Mouse (Mus musculus) G1E (cell line): ENCODE data around the gene Asxl2. TPM values are rescaled to one million over a fixed set of nuclear protein-coding genes. Genes with fewer than 3 reads are reported as not detected.

Experiments used
- ATAC-seq: 2 replicates; pipeline ENCODE4 v1.8.0; 2016; ENCODE audit warnings: mild to moderate bottlenecking; ENCODE audit not compliant: insufficient number of reproducible peaks, poor library complexity, low FRiP score, severe bottlenecking; ENCODE audit errors: extremely low read depth
- DNase-seq: peaks from one replicate; pipeline ENCODE4 v3.0.0; 2012; ENCODE audit warnings: low spot score
- H3K27me3 ChIP-seq: 2 replicates; pipeline ENCODE4 v1.6.1; 2012; ENCODE audit warnings: mild to moderate bottlenecking, low read length, inconsistent platforms; ENCODE audit not compliant: insufficient read depth
- H3K36me3 ChIP-seq: replicated peaks from 2 replicates; pipeline ENCODE3; 2012; ENCODE audit warnings: mild to moderate bottlenecking, inconsistent platforms
- H3K4me1 ChIP-seq: 2 replicates; pipeline ENCODE4 v1.6.1; 2012; ENCODE audit warnings: low read depth, low read length, inconsistent platforms, mixed read lengths; ENCODE audit not compliant: insufficient read depth
- H3K4me3 ChIP-seq: 2 replicates; pipeline ENCODE4 v1.5.1; 2012; ENCODE audit warnings: low read depth, mild to moderate bottlenecking, inconsistent platforms, low read length, moderate library complexity, mixed read lengths
- H3K9me3 ChIP-seq: replicated peaks from 2 replicates; pipeline ENCODE4 v1.6.1; 2012; ENCODE audit warnings: inconsistent platforms
- CTCF ChIP-seq: IDR thresholded peaks from 2 replicates; pipeline ENCODE4 v1.5.1; 2012; ENCODE audit warnings: low read depth, low read length, inconsistent platforms, mixed read lengths
- GATA1 ChIP-seq: IDR thresholded peaks from 2 replicates; pipeline ENCODE4 v1.6.1; 2012; ENCODE audit warnings: borderline replicate concordance, low read length, inconsistent platforms, mixed read lengths
- GATA2 ChIP-seq: IDR thresholded peaks from 2 replicates; pipeline ENCODE4 v1.6.1; 2012; ENCODE audit warnings: low read depth, low read length, inconsistent platforms, borderline replicate concordance
- POLR2AphosphoS5 ChIP-seq: IDR thresholded peaks from 2 replicates; pipeline ENCODE4 v1.6.1; 2012; ENCODE audit warnings: low read depth, low read length, inconsistent platforms; ENCODE audit not compliant: insufficient replicate concordance
- TAL1 ChIP-seq: conservative IDR thresholded peaks from 2 replicates; pipeline ENCODE4 v1.6.1; 2012; ENCODE audit warnings: low read depth, low read length, inconsistent platforms, mixed read lengths
- polyA plus RNA-seq: library from polyadenylated mRNA; stranded (reverse); fragments of >175 nt; gene quantifications from 2 replicates; pipeline ENCODE4 v1.2.3, GENCODE M21; 2012
- total RNA-seq, 2 experiments: library from RNA; stranded (forward) in 1 of 2; stranded (reverse) in 1 of 2; fragments of 200-1000 nt in 1 of 2; fragments of >200 nt in 1 of 2; fragmentation: Nextera tagmentation in 1 of 2; gene quantifications; 2 replicates each; pipeline ENCODE4 v1.2.3; 2014 to 2017

The Asxl2 gene
- total and polyA plus RNA-seq, 3 experiments = 10.6 to 91.9 (median 47.5) TPM

- H3K27me3 ChIP-seq = no peaks in the 10 kb centered on the region
- TF ChIP-seq CTCF = no peak
- TF ChIP-seq POLR2AphosphoS5 = no peak
- no peak for TF ChIP-seq GATA2
- no peak for TF ChIP-seq TAL1
- TF ChIP-seq GATA1 = no peak
- no peak overlapping the region for H3K4me3 ChIP-seq
- H3K4me1 ChIP-seq = peaks cover 39% of the 10 kb centered on the region
- DNase-seq = no peak
- no peak for ATAC-seq
- H3K36me3 ChIP-seq = peaks cover 45% of the 10 kb centered on the region
- no peaks in the 10 kb centered on the region for H3K9me3 ChIP-seq
These were observed 7.1 kb downstream of the Asxl2 start for GRCm38 (mm10) chr12:3433736-3434135.

- Histone ChIP-seq H3K9me3 (no peaks in the 10 kb centered on the region), H3K4me3 (no peak overlapping the region), H3K36me3 (peaks cover 41% of the 10 kb centered on the region), H3K4me1 (peaks cover 21% of the 10 kb centered on the region), H3K27me3 (no peaks in the 10 kb centered on the region)
- ATAC-seq (no peak), DNase-seq (no peak)
- TF ChIP-seq GATA2 (no peak), CTCF (no peak), TAL1 (no peak), POLR2AphosphoS5 (no peak), GATA1 (no peak)
These were observed 9.8 kb downstream of the Asxl2 start for GRCm38 (mm10) chr12:3436446-3436845.

GRCm38 (mm10) chr12:3437815-3438214, 11.2 kb downstream of the Asxl2 start:
- DNase-seq (peak; percentile 18), ATAC-seq (no peak)
- Histone ChIP-seq H3K27me3 (no peaks in the 10 kb centered on the region), H3K9me3 (no peaks in the 10 kb centered on the region), H3K4me1 (peaks cover 17% of the 10 kb centered on the region), H3K4me3 (no peak overlapping the region), H3K36me3 (peaks cover 36% of the 10 kb centered on the region)
- TF ChIP-seq GATA2 (no peak), TAL1 (no peak), POLR2AphosphoS5 (no peak), GATA1 (no peak), CTCF (no peak)

GRCm38 (mm10) chr12:3440916-3441315, 14.3 kb downstream of the Asxl2 start:
- no peak overlapping the region for H3K4me3 ChIP-seq
- no peaks in the 10 kb centered on the region for H3K9me3 ChIP-seq
- H3K27me3 ChIP-seq = no peaks in the 10 kb centered on the region
- peaks cover 34% of the 10 kb centered on the region for H3K36me3 ChIP-seq
- DNase-seq (no peak), ATAC-seq (no peak)
- H3K4me1 ChIP-seq = peaks cover 8% of the 10 kb centered on the region
- TF ChIP-seq GATA2 (no peak), CTCF (no peak), TAL1 (no peak), POLR2AphosphoS5 (no peak), GATA1 (no peak)

- ATAC-seq = no peak
These were observed 14.7 kb downstream of the Asxl2 start for GRCm38 (mm10) chr12:3441361-3441760.

GRCm38 (mm10) chr12:3453554-3453953, 26.9 kb downstream of the Asxl2 start:
- TF ChIP-seq CTCF = no peak
- H3K27me3 ChIP-seq = no peaks in the 10 kb centered on the region
- peaks cover 50% of the 10 kb centered on the region for H3K36me3 ChIP-seq
- ATAC-seq (no peak), DNase-seq (no peak)
- H3K4me3 ChIP-seq = no peak overlapping the region
- H3K9me3 ChIP-seq = no peaks in the 10 kb centered on the region
- H3K4me1 ChIP-seq = peaks cover 5% of the 10 kb centered on the region; the same call in 1 of the 2 replicates

More at GRCm38 (mm10) chr12:3441361-3441760, 14.7 kb downstream of the Asxl2 start:
- DNase-seq = no peak
- TF ChIP-seq POLR2AphosphoS5 (no peak), CTCF (no peak), GATA1 (no peak), GATA2 (no peak), TAL1 (no peak)
- H3K9me3 ChIP-seq = no peaks in the 10 kb centered on the region
- peaks cover 36% of the 10 kb centered on the region for H3K36me3 ChIP-seq
- no peak overlapping the region for H3K4me3 ChIP-seq
- H3K4me1 ChIP-seq = peaks cover 6% of the 10 kb centered on the region
- no peaks in the 10 kb centered on the region for H3K27me3 ChIP-seq

- TF ChIP-seq CTCF (no peak), TAL1 (no peak), GATA2 (no peak), GATA1 (no peak), POLR2AphosphoS5 (no peak)
- Histone ChIP-seq H3K36me3 (peaks cover 67% of the 10 kb centered on the region), H3K9me3 (no peaks in the 10 kb centered on the region), H3K4me1 (no peaks in the 10 kb centered on the region), H3K4me3 (no peak overlapping the region), H3K27me3 (no peaks in the 10 kb centered on the region)
- no peak for DNase-seq
- peak; percentile 49 for ATAC-seq
These were observed 36.4 kb downstream of the Asxl2 start for GRCm38 (mm10) chr12:3463087-3463486.
